Mouse (Mus musculus) erythroblast, embryonic 14.5 days (primary cell): ENCODE measurements around the gene Nup214.

Experiments
- GATA1 ChIP-seq: IDR thresholded peaks from 2 replicates; pipeline ENCODE4 v1.6.1; 2012; ENCODE audit warnings: low read length, inconsistent platforms, mixed read lengths
- TAL1 ChIP-seq: IDR thresholded peaks from 3 replicates; pipeline ENCODE4 v1.6.1; 2012; ENCODE audit warnings: low read length, inconsistent platforms, mixed read lengths

GRCm38 (mm10) chr2:32059613-32060012 is 85.4 kb downstream of the Nup214 start:
- no peak for TF ChIP-seq TAL1
- TF ChIP-seq GATA1: no peak
